Mouse (Mus musculus): ENCODE results near the gene Spns2.

DNA sequence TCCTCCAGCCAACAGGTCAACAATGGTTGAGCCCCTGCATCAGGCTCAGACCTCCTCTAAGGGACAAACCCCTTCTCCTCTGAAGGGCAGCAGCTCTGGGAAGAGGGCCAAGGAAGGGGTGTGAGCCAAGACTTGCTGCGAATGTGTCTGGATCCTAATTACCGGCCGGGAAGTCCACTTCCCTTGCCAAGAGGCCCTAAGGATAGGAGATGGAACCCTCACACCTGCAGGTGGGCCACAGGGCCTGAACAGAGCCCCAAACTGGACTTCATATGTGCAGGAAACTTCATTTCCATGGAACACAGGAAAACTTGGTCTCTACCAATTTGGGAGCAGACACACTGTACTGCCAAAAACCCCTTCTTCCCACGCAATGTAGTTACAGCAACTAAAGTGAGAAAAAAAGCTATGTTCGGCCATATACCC is 32.9 kb upstream of the Spns2 start:
- TF ChIP-seq CTCF (IDR thresholded peaks at IDR 0.05) (no peak), EP300 (IDR thresholded peaks at IDR 0.05) (no peak)

Data from lung, postnatal 0 days (tissue).